Mouse (Mus musculus): ENCODE data around the gene Dnm2.

- no peak for TF ChIP-seq POLR2A (IDR thresholded peaks at IDR 0.05; ENCODE audit: borderline replicate concordance, insufficient read depth, low read length)
- TF ChIP-seq CTCF (IDR thresholded peaks at IDR 0.05; ENCODE audit: borderline replicate concordance, insufficient read depth, low read depth, low read length): no peak
Measured at GRCm38 (mm10) chr9:21430724-21431123, 6.0 kb downstream of the Dnm2 start.
